Mouse (Mus musculus): Measurements from ENCODE around the gene Eipr1.

- no peak for TF ChIP-seq EP300 (optimal IDR thresholded peaks at IDR 0.05)
- no peak for TF ChIP-seq CTCF (IDR thresholded peaks at IDR 0.05; ENCODE audit: low read depth)
These were observed 146.7 kb downstream of the Eipr1 start for GRCm38 (mm10) chr12:28898307-28898706.
